ENCODE assay signal across 20 mouse cellular contexts in the genomic region with DNA sequence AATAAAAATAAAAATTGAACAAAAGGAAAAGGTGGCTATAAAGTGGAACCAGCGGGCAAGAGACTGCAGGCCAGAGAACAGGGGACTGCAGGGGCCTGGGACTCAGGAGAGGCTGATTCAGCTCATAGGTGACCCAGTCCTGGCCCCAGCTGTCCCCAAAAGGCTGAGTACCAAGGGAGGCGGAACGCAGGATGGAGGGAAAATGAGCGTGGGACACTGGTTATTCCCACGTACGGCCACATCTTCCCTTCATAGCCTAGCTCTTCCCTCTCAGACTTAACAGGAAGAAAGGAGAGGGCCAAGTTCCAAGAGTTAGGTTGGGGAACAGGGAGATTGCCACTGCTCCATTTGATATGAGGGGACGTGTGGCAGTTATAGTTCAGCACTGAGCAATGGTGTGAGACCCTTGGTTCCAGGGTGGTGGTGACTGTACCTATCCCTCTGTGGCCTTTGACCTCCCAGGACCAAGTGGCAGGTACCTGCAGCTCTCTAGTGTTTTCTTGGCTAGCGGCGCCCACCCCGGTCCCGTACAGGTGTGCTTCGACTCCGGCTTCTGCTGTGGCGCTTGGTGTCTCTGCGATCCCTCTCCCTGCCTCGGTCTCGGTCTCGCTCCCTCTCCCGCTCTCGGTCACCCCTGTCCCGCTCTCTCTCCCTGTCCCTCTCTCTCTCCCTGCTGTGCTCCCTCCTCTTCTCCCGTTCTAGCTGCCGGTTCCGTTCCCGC. TPM values are rescaled to one million over a fixed set of nuclear protein-coding genes. Genes with fewer than 3 reads are reported as not detected.
DNase-seq lines count a peak whose midpoint lies in the region; ATAC-seq lines count a peak whose summit lies in the region.
"Had no signal": no experiment of that assay in that cellular context is flagged by ENCODE, and none has a peak within 500 bp of the region (broad histone marks: within the 10 kb centered on the region; RNA-seq: fewer than 3 reads in every experiment).

No protein-coding gene starts in this region.

- H3K36me3 ChIP-seq in heart, embryonic 10.5 days = peaks cover 69% of the 10 kb centered on the region
- H3K36me3 ChIP-seq in neural tube, embryonic 13.5 days = peaks cover 72% of the 10 kb centered on the region
- H3K36me3 ChIP-seq in limb, embryonic 13.5 days = peaks cover 75% of the 10 kb centered on the region

- 80% methylated on average over 25 of the region's 25 CpGs for WGBS in heart, embryonic 10.5 days
- WGBS in neural tube, embryonic 13.5 days = 81% methylated on average over 25 of the region's 25 CpGs
- WGBS in limb, embryonic 13.5 days = 81% methylated on average over 25 of the region's 25 CpGs

- no peaks in the 10 kb centered on the region for H3K27me3 ChIP-seq in heart, embryonic 10.5 days (ENCODE audit: insufficient read depth, poor library complexity, severe bottlenecking)
- no peaks in the 10 kb centered on the region for H3K27me3 ChIP-seq in neural tube, embryonic 13.5 days
- no peaks in the 10 kb centered on the region for H3K27me3 ChIP-seq in limb, embryonic 13.5 days
- H3K27me3 ChIP-seq: lung, embryonic 15.5 days; neural tube, embryonic 12.5 days had no signal

- no peak for ATAC-seq in neural tube, embryonic 13.5 days (ENCODE audit: low read depth)
- no peak for ATAC-seq in limb, embryonic 13.5 days (ENCODE audit: low FRiP score, low read depth)

- no peak overlapping the region for H3K4me3 ChIP-seq in heart, embryonic 10.5 days
- no peak overlapping the region for H3K4me3 ChIP-seq in neural tube, embryonic 13.5 days
- H3K4me3 ChIP-seq in limb, embryonic 13.5 days = no peak overlapping the region

- H3K4me1 ChIP-seq in heart, embryonic 10.5 days = peaks cover 36% of the 10 kb centered on the region
- peaks cover 34% of the 10 kb centered on the region for H3K4me1 ChIP-seq in neural tube, embryonic 13.5 days (replicated peaks)
- H3K4me1 ChIP-seq in limb, embryonic 13.5 days = peaks cover 16% of the 10 kb centered on the region

- no peaks in the 10 kb centered on the region for H3K9me3 ChIP-seq in heart, embryonic 10.5 days
- no peaks in the 10 kb centered on the region for H3K9me3 ChIP-seq in neural tube, embryonic 13.5 days
- H3K9me3 ChIP-seq in limb, embryonic 13.5 days = no peaks in the 10 kb centered on the region
- H3K9me3 ChIP-seq: G1E; lung, embryonic 15.5 days; megakaryocyte, embryonic 14.5 days; neural tube, embryonic 12.5 days had no signal

- H3K9ac ChIP-seq in neural tube, embryonic 13.5 days = 0 out of 2 replicates have a peak overlapping the region, but pooled peaks have one; percentile 83
- H3K9ac ChIP-seq in limb, embryonic 13.5 days = 0 out of 2 replicates have a peak overlapping the region, but pooled peaks have one; percentile 19

- peak; percentile 92 for DNase-seq in heart, adult 11 months
- no peak for DNase-seq in heart, embryonic 10.5 days (ENCODE audit: low spot score)
- DNase-seq in neural tube, embryonic 10.5 days (ENCODE audit: extremely low spot score, low spot score) = no peak
- no peak for DNase-seq in ovary, adult 18-20 months (ENCODE audit: low spot score)
- DNase-seq in T-cell, adult 2 months (ENCODE audit: low spot score) = no peak
- DNase-seq in right cerebral cortex, postnatal 4 days = no peak

- H3K4me2 ChIP-seq in neural tube, embryonic 13.5 days = no peak overlapping the region
- H3K4me2 ChIP-seq in limb, embryonic 13.5 days (replicated peaks) = no peak overlapping the region

- H3K27ac ChIP-seq in heart, embryonic 10.5 days = no peak overlapping the region; the same call in 1 of the 2 replicates
- 0 out of 2 replicates have a peak overlapping the region, but pooled peaks have one; percentile 49 for H3K27ac ChIP-seq in neural tube, embryonic 13.5 days (replicated peaks)
- H3K27ac ChIP-seq in limb, embryonic 13.5 days = no peak overlapping the region

RNA-seq across cellular contexts. Expression of gene Cdh24, which starts 1.2 kb away (rescaled TPM):
- 2.5 and 4.4 TPM in 2 replicates for polyA plus RNA-seq in heart, embryonic 10.5 days (2016; fragmentation: Nextera tagmentation; extraction: Ambion mirVana)
- 9.1 and 9.2 TPM in 2 replicates for polyA plus RNA-seq in neural tube, embryonic 13.5 days (2015; fragmentation: Nextera tagmentation; extraction: Ambion mirVana)
- 6.7 and 8.2 TPM in 2 replicates for polyA plus RNA-seq in limb, embryonic 13.5 days (2015; fragmentation: Nextera tagmentation; extraction: Ambion mirVana)

RNA-seq across cellular contexts. Expression of gene Gm17606, which starts 1.6 kb away (rescaled TPM):
- not detected in 2 replicates for polyA plus RNA-seq in heart, embryonic 10.5 days (2016; fragmentation: Nextera tagmentation; extraction: Ambion mirVana)
- polyA plus RNA-seq in neural tube, embryonic 13.5 days (2015; fragmentation: Nextera tagmentation; extraction: Ambion mirVana) = not detected in 2 replicates
- not detected in 2 replicates for polyA plus RNA-seq in limb, embryonic 13.5 days (2015; fragmentation: Nextera tagmentation; extraction: Ambion mirVana)
- polyA plus RNA-seq: C2C12; embryonic facial prominence, embryonic 14.5 days; frontal cortex, adult 2 months; G1E; gonadal fat pad, adult 2 months; heart, embryonic 16.5 days; intestine, embryonic 16.5 days; lung, embryonic 15.5 days; neural tube, embryonic 12.5 days; stomach, postnatal 0 days; urinary bladder, adult 2 months had no signal

RNA-seq across cellular contexts. Expression of gene Psmb11, which starts 21.2 kb away (rescaled TPM):
- not detected in 2 replicates for polyA plus RNA-seq in heart, embryonic 10.5 days (2016; fragmentation: Nextera tagmentation; extraction: Ambion mirVana)
- polyA plus RNA-seq in neural tube, embryonic 13.5 days (2015; fragmentation: Nextera tagmentation; extraction: Ambion mirVana) = 0.07 TPM in 1 of 2 replicates, not detected in the other
- 0.11 TPM in 1 of 2 replicates, not detected in the other for polyA plus RNA-seq in limb, embryonic 13.5 days (2015; fragmentation: Nextera tagmentation; extraction: Ambion mirVana)
- polyA plus RNA-seq: embryonic facial prominence, embryonic 14.5 days; G1E; gonadal fat pad, adult 2 months; intestine, embryonic 16.5 days; neural tube, embryonic 12.5 days; stomach, postnatal 0 days; urinary bladder, adult 2 months had no signal

RNA-seq across cellular contexts. Expression of gene Psmb5, which starts 24.6 kb away (rescaled TPM):
- 392 and 455 TPM in 2 replicates for polyA plus RNA-seq in heart, embryonic 10.5 days (2016; fragmentation: Nextera tagmentation; extraction: Ambion mirVana)
- polyA plus RNA-seq in neural tube, embryonic 13.5 days (2015; fragmentation: Nextera tagmentation; extraction: Ambion mirVana) = 466 and 501 TPM in 2 replicates
- 394 and 410 TPM in 2 replicates for polyA plus RNA-seq in limb, embryonic 13.5 days (2015; fragmentation: Nextera tagmentation; extraction: Ambion mirVana)

RNA-seq across cellular contexts. Expression of gene 4931414P19Rik, which starts 36.6 kb away (rescaled TPM):
- polyA plus RNA-seq in heart, embryonic 10.5 days (2016; fragmentation: Nextera tagmentation; extraction: Ambion mirVana) = 7.7 and 8.3 TPM in 2 replicates
- 7.6 and 8.3 TPM in 2 replicates for polyA plus RNA-seq in neural tube, embryonic 13.5 days (2015; fragmentation: Nextera tagmentation; extraction: Ambion mirVana)
- polyA plus RNA-seq in limb, embryonic 13.5 days (2015; fragmentation: Nextera tagmentation; extraction: Ambion mirVana) = 7.6 and 8.0 TPM in 2 replicates
